Mouse (Mus musculus): Measurements from ENCODE around the gene Plekha1. TPM values are rescaled to one million over a fixed set of nuclear protein-coding genes. Genes with fewer than 3 reads are reported as not detected.

The Plekha1 gene
- total RNA-seq, 2 experiments from 2014 or later, result 42.8 to 44.0 TPM

DNA sequence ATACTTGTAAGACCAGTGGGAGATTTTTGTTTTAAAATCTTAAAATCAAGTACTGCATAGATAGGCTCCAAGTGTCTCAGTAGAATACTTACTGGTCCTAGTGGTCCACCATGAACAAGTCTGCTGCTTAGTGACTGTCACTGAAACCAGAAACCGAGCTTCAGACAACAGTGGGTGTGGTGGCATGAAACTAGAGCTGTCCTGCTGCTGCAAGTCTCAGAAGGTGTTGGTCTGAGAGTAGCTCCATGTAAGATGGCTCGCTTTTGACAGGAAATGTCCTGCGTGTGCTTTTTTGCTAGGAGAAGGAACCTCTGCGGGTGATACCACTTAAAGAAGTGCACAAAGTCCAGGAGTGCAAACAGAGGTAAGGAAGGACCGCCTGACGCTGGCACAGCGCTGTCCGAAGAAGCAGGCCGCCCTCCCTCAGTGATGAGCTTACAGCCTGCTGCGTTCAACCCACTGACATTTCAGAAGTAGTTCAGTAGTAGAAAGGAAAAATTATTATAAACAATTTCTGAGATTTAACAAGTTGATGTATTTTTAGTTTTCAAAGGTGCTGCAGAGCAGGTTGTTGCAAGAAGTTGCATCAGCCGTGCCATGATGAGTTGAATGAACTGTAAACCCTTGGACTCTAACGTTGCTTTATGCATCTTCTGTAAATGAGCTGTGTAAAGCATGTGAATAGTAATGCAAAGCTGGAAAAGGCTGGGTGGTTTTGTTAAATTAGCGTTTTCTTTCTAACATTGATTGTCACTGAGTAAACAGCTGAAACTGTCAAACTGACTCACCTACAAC is 39.2 kb downstream of the Plekha1 start:
- DNase-seq, result no peak
- intact Hi-C loops (cut with DNase I), result no loop called here

DNA sequence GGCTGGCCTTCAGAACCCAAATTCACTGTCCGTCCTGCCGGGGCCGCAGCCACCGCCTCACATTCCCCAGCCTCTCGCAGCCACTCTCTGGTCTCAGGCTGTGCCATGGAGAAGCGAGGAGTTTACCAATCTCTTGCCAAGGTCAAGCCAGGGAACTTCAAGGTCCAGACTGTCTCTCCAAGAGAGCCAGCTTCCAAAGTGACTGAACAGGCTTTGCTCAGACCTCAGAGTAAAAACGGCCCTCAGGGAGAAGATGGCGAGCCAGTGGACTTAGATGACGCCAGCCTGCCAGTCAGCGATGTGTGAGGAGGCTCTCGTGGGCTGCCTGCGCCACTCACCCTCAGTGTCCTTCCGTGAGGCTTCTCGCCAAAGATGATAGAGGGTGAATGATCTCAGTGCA is 45.3 kb downstream of the Plekha1 start:
- DNase-seq, result no peak
- intact Hi-C loops (cut with DNase I), result no loop called here

DNA sequence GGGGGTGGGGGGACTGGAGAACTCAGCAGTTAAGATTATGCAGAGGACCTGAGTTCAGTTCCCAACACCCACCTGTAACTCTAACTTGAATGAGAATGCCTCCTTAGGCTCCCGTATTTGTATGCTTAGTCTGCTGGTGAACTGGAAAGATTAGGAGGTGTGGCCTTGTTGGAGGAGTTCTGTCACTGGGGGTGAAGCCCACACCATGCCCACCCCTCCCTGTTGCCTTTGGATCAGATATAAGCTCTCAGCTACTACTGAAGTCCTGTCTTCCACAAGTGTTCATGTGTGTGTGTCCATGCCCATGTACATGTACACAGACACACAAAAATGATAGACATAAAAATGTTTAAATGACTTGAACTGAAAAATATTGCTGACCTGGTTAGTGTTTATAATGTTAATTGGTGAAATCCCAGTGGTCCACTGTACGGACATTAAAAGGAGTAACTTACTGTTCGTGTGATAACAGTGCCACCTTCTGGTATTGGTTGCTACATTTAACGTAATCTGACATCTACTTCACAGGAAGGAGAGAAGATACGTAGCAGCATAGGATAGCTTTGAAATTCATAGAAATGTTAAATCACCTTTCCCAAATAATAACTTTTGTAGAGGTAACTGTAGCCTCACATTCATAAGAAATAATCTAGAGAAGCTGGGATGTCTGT is 49.3 kb downstream of the Plekha1 start:
- intact Hi-C loops (cut with DNase I), result loop anchor here (1.0 kb wide), 2 partner anchors 88 to 145 kb away; no protein-coding TSS in a partner anchor
- no peak for DNase-seq

DNA sequence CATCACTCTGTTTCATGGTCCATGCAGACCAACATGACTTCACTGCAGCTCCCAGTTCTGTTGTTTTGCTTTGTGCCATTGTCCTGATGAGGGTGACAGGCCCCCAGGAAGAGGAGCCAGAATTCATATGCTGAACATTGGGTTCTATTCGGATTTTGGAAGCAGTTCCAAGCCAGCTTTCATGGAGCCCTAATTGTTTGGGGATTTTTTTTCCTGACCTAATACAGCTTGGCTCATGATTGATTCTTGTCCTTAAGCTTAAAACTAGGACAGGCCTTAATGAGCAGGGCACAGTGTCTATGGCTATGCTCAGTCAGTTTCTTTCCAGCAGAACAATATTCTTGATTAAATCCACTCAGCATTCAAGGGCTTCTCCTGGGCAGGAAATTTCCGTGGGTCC is 52.7 kb downstream of the Plekha1 start:
- no peak for DNase-seq
- intact Hi-C loops (cut with DNase I), result no loop called here

DNA sequence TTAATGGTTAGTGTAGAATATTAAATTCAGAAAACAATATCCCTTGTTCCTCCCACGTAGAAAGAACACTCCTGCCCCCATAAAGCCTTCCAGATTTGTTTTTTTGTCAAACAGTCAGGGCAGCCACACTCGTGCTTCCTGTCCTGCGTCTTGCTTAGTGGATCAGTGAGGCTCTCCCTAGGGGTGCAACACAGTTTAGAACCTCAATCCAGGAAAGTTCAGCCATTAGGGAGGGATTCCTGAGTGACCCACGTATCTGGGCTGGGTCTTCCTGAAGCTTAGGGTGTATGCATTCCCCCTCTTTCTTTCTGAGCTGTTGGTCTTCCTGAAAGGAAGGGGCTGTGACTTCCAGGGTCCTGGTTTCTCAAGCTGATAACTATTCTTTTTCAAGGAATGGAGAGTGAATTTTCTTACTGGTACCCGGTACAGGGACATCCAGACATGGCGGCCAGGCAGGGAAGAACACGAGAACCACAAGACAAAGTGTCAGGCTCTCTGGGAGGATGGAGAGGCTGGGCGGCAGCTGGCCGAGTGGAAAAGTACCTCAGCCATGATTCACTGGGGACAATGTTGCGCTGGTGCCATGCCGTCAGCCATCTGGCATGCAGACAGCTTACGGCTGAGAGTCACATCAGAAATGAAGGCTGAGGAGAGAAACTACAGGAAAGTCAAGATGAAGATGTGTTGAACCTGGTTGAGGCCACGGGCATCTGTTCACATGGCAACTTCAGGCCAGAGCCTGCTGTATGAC is 57.6 kb downstream of the Plekha1 start:
- intact Hi-C loops (cut with DNase I), result no loop called here
- DNase-seq, result peak; percentile 50 to 57

DNA sequence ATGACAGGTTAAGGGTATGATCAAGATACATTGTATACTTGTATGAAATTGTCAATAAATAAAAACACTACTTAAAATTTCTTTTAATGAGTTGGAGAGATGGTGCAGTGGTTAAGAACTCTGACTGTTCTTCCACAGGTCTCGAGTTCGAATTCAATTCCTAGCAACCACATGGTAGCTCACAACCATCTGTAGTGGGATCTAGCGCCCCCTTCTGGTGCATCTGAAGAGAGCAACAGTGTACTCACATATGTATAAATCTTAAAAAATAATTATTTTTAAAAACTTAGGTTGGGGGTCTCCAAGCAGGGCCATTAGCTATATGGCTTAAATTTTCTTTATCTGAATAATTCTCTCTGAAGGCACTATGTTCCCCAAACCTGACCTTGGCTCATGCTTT is 64.8 kb downstream of the Plekha1 start:
- no peak for DNase-seq
- intact Hi-C loops (cut with DNase I), result no loop called here

DNA sequence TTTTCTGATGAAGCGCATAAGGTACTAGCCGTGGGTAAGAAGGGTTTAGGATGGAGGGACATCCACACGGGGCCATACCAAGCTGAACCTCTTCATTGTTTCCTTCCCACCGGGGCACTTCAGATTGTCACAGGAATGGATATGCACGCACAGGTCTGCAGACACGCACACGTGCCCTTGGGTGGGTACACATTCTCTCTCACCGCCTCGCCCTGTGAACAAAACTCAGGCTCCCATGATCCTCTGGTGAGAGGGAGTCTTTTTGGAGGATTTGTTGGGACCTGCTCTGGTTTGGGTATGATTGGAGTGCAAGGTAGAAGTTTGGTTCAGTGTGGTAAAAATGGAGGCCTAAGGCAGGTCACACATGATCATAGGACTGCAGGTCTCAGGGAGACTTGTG is 67.4 kb downstream of the Plekha1 start:
- intact Hi-C loops (cut with DNase I), result no loop called here
- DNase-seq, result no peak

DNA sequence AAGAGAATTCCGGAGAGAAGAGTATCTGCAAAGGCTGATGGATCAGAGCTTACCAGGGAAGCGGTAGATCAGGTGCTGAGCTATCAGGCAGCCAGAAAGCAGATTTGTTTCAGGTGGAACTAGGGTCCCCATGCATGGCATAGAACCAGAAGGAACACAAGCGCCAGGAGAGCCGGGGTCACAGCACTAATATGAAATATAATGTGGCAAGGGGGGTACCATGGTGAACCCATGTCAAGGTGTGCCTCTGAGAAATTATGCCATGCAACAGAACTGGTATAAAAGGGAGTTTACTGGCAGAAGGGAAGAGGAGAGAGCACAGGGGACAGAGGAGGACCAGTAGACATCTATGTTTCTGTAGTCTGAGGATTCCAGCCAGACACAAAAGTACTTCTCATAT is 69.1 kb downstream of the Plekha1 start:
- DNase-seq, result no peak
- intact Hi-C loops (cut with DNase I), result loop anchor here (5.0 kb wide), 1 partner anchor 108 kb away; no protein-coding TSS in a partner anchor

DNA sequence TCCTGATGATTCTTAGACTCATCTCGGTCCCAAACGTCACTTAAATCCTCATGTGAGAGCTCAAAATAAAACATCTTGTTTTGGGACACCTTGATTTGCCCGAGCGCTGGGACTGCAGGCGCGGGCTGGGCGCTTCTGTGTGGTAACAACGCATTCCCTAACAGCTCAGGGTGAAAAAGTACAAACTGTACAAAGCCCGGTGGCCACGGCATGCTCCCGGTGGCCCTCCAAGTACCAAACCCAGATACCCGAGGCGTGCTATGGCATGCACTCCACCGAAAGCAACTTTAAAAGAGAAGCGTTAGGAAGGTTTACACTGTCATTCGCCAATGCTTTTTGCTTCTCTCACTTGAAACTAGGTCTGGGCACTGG is 69.9 kb downstream of the Plekha1 start:
- intact Hi-C loops (cut with DNase I), result loop anchor here (5.0 kb wide), 1 partner anchor 107 kb away; no protein-coding TSS in a partner anchor
- no peak for DNase-seq

DNA sequence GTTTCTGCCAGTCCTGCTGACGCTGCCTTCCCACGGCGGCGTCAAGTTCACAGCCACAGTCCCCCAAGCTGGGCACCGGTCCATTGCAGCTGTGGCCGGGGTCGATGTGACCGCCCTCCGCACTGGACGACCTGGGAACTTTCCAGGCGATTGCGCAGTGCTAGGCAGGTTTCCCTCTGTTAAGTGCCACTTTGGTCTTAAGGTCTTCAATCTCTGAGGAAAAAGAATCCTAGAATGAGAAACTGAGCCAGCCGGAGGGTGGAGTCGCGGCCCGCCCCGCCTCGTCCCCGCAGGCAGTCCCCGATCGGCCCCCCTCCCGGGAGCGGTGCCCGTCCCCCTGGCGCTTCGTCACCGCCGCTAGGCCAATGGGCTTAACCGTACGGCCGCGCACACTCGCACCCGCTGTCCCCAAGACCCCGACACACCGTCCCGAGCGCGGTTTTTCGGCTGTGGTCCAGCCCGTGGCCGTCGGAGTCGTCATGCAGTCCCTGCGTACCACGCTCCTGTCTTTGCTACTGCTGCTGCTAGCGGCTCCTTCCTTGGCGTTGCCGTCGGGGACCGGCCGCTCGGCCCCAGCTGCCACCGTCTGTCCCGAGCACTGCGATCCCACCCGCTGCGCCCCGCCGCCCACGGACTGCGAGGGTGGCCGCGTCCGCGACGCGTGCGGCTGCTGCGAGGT is 70.4 kb downstream of the Plekha1 start, which contains the start of gene Htra1:
Gene Htra1, plus strand, starts transcription at position 319 of the 679 bp plus-strand sequence.
- DNase-seq, result peak; percentile 84 to 88
- intact Hi-C loops (cut with DNase I), result loop anchor here (2.0 to 5.0 kb wide), 2 partner anchors 43 to 106 kb away; no protein-coding TSS in a partner anchor

DNA sequence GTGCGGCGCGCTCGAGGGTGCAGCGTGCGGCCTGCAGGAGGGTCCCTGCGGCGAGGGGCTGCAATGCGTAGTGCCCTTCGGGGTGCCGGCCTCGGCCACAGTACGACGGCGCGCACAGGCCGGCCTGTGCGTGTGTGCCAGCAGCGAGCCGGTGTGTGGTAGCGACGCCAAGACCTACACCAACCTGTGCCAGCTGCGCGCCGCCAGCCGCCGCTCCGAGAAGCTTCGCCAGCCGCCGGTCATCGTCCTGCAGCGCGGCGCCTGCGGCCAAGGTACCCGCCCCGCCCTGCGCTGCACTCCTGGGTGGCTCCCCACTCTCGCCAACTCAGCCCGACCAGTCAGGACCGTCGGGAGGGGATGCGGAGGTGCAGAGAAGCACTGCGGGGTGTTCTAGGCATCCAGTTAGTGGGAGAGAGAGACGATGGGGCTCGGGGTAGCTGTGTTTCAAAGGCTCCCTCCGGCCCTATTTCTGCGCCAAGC is 71.0 kb downstream of the Plekha1 start:
- DNase-seq, result peak; percentile 58 to 71

DNA sequence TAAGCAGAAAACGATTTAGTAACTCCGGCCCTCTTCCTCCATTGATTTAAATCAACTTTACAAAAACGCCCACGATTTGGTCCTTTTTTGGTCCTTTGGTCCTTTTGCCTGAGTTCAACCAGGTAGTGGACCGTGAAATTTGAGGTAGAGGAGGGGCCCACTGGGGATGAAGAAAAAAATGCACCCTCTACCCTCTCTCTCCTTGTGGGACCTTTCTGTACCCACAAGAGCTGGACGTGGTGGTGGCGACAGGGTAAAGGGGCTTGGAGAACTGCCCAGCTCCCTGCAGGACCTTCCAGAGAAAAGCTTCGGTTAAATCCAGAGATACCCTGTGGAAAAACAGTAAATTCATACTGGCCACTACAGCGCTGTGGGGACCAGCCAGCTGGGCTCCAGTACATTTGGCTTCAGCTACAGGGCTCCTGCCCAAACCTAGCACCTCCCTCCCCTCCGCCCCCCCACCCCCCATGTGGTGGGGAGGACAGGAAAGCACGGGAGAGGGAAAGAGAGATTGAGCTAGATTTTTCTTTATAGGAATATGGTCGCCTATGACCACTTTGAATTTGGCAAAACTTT is 71.8 kb downstream of the Plekha1 start:
- intact Hi-C loops (cut with DNase I), result loop anchor here (2.0 to 5.0 kb wide), 2 partner anchors 41 to 105 kb away; no protein-coding TSS in a partner anchor
- peak in 1 of 2 experiments; percentile 48 for DNase-seq

More for the DNA sequence above, 71.0 kb downstream of the Plekha1 start:
- intact Hi-C loops (cut with DNase I), result loop anchor here (2.0 to 5.0 kb wide), 2 partner anchors 42 to 106 kb away; no protein-coding TSS in a partner anchor

DNA sequence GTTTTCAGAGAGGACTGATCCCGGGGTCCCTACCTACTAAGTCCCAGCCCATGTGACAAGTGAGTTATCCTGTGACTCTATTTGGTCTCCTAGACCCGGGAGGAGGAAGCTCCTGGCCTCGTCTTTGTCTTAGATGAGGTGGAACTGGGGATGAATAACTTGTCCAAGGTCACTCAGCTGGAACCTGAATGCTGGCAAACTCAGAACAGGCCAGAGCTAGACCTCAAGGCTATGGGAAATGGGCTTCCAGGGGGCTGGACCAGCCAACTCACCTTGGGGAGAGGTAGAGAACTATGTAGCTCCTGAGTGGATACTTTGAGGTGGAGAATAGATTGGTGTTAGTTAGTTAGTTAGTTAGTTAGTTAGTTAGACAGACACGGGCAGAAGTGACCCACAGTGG is 72.4 kb downstream of the Plekha1 start:
- no peak for DNase-seq
- intact Hi-C loops (cut with DNase I), result loop anchor here (5.0 kb wide), 1 partner anchor 104 kb away; no protein-coding TSS in a partner anchor

DNA sequence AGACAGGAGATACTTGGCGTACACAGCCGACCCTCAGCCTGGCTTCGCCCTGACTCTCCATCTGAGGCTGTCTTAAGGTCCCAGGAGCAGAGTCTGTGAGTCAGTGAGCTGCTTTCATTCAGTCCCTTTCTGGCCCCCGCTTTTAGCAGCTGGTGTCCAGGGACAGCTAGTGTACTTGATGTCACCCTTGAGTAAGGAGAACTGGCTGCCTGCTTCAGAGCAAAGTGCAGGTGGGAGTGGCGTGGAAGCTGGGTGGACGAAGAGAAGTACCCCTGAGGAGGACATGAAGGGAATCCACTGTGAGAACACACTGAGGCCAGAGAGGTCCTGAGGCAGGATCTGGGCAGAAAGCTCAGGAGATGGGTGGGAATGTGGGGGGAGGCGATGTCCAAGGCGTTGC is 73.3 kb downstream of the Plekha1 start:
- intact Hi-C loops (cut with DNase I), result loop anchor here (5.0 kb wide), 1 partner anchor 103 kb away; no protein-coding TSS in a partner anchor
- DNase-seq, result no peak

DNA sequence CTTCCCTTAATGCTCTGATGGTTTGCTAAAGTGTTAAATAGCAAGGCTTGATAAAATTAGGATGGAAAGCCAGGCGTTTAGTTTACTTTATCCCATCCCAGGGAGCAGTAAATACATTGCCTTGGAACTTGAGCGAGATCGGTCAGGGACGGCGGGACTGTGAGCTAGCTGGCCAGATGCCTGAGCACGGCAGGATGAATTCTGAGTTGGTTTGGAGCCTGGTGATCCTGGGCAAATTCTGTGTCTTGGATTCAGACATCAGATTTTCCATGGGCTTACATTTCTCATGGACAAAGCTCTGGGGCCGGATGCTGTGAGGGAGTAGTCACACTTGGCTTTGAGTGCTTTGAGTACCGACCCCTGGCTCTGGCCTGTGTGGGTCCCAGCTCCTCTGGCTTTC is 75.2 kb downstream of the Plekha1 start:
- DNase-seq, result no peak
- intact Hi-C loops (cut with DNase I), result no loop called here

DNA sequence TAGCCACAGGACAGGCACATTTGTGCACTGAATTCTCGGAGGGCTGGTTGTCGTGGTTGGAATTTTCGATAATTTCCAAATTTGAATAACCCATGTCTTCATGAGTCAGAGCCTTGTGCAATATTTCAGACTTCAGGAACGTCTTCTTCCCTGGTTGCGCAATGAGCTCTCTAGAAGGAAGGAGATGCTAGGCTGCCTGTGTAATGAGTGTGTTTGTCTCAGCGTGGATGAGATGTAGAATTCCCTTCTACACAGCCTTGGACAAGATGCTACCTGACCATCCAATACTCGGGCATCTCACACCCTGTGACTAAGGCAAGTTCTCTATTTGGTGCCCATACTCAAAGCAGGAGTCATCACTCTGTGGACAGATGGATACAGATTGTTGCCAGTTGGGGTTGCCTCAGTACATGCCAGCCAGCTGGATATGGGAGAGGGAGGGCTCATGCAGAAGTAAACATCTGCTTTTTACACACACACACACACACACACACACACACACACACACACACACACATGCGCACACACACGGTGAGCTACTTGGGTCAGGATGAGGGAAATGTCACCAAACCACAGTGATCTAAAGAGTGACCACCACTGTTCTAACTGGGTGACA is 77.8 kb downstream of the Plekha1 start:
- intact Hi-C loops (cut with DNase I), result no loop called here
- no peak for DNase-seq

DNA sequence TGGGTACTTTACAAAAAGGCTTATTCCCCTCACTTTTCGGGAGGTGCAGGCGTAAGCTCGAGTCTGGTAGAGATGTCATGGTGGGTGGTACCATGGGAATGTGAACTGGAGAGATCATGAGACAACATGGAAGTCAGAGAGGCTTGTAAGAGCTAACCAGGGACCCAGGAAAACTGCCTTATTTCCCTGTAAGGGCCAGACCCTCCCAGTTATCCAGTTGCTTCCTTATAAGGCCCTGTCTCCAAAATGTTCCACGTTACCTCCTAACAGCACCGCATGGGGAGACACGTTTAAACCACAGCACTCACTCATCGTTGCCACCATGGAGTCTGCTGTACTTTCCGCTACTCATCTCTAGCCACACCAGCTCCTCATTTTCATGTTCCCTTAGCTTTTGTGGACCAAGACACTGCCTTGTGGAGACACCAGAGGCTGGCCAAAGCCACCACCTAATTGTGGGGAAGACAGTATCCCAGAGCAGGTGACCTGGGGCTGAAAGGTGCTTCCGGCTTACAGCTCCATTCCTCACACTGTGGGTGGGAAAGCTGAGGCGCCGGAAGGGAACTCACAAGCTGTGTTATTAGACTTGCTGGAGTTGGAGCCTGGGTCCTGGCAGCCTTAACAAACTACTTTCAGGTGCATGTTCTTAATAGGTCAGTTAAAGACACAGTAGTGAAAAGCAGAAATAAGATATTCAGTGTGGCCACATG is 79.4 kb downstream of the Plekha1 start:
- intact Hi-C loops (cut with DNase I), result no loop called here
- DNase-seq, result no peak

DNA sequence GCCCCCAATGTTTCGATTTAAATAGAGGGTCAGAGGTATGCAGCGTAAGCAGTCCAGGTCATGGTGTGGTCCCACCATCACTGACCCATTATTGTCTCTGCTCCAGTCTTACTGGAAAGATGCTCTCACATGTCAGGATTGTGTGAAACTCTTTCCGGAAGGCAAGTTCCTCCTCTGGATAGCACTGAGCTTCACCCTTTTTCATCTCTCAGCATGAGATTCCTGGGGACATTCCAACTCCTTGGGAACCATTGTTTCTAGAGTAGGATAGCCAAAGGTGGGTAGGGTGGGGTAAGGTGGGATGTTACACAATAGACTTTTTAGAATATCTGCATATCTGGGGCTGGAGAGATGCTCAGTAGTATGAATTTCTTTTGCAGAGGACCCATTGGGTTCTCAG is 80.2 kb downstream of the Plekha1 start:
- intact Hi-C loops (cut with DNase I), result no loop called here
- no peak for DNase-seq

DNA sequence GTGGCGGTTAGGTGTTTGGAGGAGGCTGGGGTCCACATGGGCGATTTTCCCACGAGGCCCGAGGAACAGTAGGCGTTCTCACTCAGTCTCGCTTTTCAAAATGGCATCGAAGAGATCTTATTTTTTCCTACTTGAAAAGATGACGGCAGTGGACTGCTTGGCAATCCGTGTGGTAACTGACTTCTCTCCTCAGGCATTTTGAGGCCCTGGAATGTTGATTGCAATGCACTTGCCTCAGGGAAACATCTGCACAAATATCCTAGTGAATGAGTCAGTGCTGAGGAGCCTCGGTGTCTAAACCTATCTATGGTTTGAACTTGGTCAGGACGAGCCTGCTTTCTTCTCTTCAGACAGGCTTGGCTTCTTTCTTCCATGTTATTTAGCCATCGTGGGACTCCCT is 80.7 kb downstream of the Plekha1 start:
- intact Hi-C loops (cut with DNase I), result no loop called here
- no peak for DNase-seq
